Mouse (Mus musculus) brain, embryonic 14.5 days (tissue): ENCODE results near the gene Actl6b.

ENCODE experiments used
- CTCF ChIP-seq: fragments of 200-500 bp; IDR thresholded peaks from 2 replicates; pipeline ENCODE4 v1.5.1; 2012; ENCODE audit warnings: inconsistent platforms, mild to moderate bottlenecking, moderate library complexity, borderline replicate concordance; ENCODE audit not compliant: insufficient read depth, insufficient read length; ENCODE audit errors: extremely low read depth
- POLR2A ChIP-seq: fragments of 200-500 bp; IDR thresholded peaks from 2 replicates; pipeline ENCODE4 v1.6.1; 2012; ENCODE audit warnings: mild to moderate bottlenecking, inconsistent platforms, borderline replicate concordance; ENCODE audit not compliant: poor library complexity, insufficient read depth, insufficient read length, severe bottlenecking; ENCODE audit errors: extremely low read depth

GRCm38 (mm10) chr5:137532808-137533116 lies 20.6 kb upstream of the Actl6b start:
- TF ChIP-seq CTCF = no peak
- no peak for TF ChIP-seq POLR2A
